Mouse (Mus musculus): ENCODE data around the gene Pgm5. TPM values are rescaled to one million over a fixed set of nuclear protein-coding genes. Genes with fewer than 3 reads are reported as not detected.

Gene Pgm5
- polyA plus RNA-seq, 1 experiment from 2014 or later: 8.8 TPM

GRCm38 (mm10) chr19:24742606-24743005 is 119.0 kb downstream of the Pgm5 start:
- no peak overlapping the region for H3K9ac ChIP-seq (ENCODE audit: low read length)
- H3K27me3 ChIP-seq (replicated peaks; ENCODE audit: control insufficient read depth, insufficient read depth, low read length): no peaks in the 10 kb centered on the region
- no peak overlapping the region for H3K27ac ChIP-seq (ENCODE audit: low read depth)
- H3K4me2 ChIP-seq (ENCODE audit: low read length): no peak overlapping the region
- no peaks in the 10 kb centered on the region for H3K9me3 ChIP-seq (ENCODE audit: control insufficient read depth, low read length)
- no peak overlapping the region for H3K4me3 ChIP-seq (ENCODE audit: low read depth, low read length)
- 88% methylated on average over 6 of the region's 6 CpGs for WGBS
- DNase-seq (ENCODE audit: low spot score) (no peak), ATAC-seq (replicated peaks; ENCODE audit: low FRiP score, low TSS enrichment, low read depth) (no peak)
- 0 out of 2 replicates have a peak, but pooled peaks cover 4% of the 10 kb centered on the region for H3K36me3 ChIP-seq (ENCODE audit: control insufficient read depth, insufficient read depth, low read length)
- peaks cover 7% of the 10 kb centered on the region for H3K4me1 ChIP-seq (replicated peaks; ENCODE audit: control insufficient read depth, insufficient read depth, low read length)

GRCm38 (mm10) chr19:24738786-24739185 is 122.9 kb downstream of the Pgm5 start:
- no peak for DNase-seq (ENCODE audit: low spot score)
- peaks cover 8% of the 10 kb centered on the region for H3K4me1 ChIP-seq (replicated peaks; ENCODE audit: control insufficient read depth, insufficient read depth, low read length)
- 0 out of 2 replicates have a peak, but pooled peaks cover 4% of the 10 kb centered on the region for H3K36me3 ChIP-seq (ENCODE audit: control insufficient read depth, insufficient read depth, low read length)
- H3K4me2 ChIP-seq (ENCODE audit: low read length): no peak overlapping the region
- H3K27ac ChIP-seq (ENCODE audit: low read depth): no peak overlapping the region
- no peaks in the 10 kb centered on the region for H3K9me3 ChIP-seq (ENCODE audit: control insufficient read depth, low read length)
- no peak for ATAC-seq (replicated peaks; ENCODE audit: low FRiP score, low TSS enrichment, low read depth)
- whole genome bisulfite sequencing: 88% methylated on average over 3 of the region's 3 CpGs
- no peaks in the 10 kb centered on the region for H3K27me3 ChIP-seq (replicated peaks; ENCODE audit: control insufficient read depth, insufficient read depth, low read length)
- no peak overlapping the region for H3K4me3 ChIP-seq (ENCODE audit: low read depth, low read length)
- no peak overlapping the region for H3K9ac ChIP-seq (ENCODE audit: low read length)

- WGBS: 89% methylated on average over 5 of the region's 5 CpGs
- DNase-seq (ENCODE audit: low spot score) (no peak), ATAC-seq (replicated peaks; ENCODE audit: low FRiP score, low TSS enrichment, low read depth) (no peak)
- Histone ChIP-seq H3K27ac (ENCODE audit: low read depth) (no peak overlapping the region), H3K9me3 (ENCODE audit: control insufficient read depth, low read length) (no peaks in the 10 kb centered on the region), H3K4me3 (ENCODE audit: low read depth, low read length) (no peak overlapping the region), H3K36me3 (ENCODE audit: control insufficient read depth, insufficient read depth, low read length) (0 out of 2 replicates have a peak, but pooled peaks cover 1% of the 10 kb centered on the region), H3K4me2 (ENCODE audit: low read length) (no peak overlapping the region), H3K9ac (ENCODE audit: low read length) (no peak overlapping the region), H3K4me1 (replicated peaks; ENCODE audit: control insufficient read depth, insufficient read depth, low read length) (peaks cover 8% of the 10 kb centered on the region), H3K27me3 (replicated peaks; ENCODE audit: control insufficient read depth, insufficient read depth, low read length) (no peaks in the 10 kb centered on the region)
Observed at GRCm38 (mm10) chr19:24738026-24738425, 123.6 kb downstream of the Pgm5 start.

GRCm38 (mm10) chr19:24735484-24736128 is 126.0 kb downstream of the Pgm5 start:
- Histone ChIP-seq H3K4me3 (ENCODE audit: low read depth, low read length) (no peak overlapping the region), H3K27ac (ENCODE audit: low read depth) (peak overlapping the region; percentile 35), H3K9me3 (ENCODE audit: control insufficient read depth, low read length) (no peaks in the 10 kb centered on the region), H3K27me3 (replicated peaks; ENCODE audit: control insufficient read depth, insufficient read depth, low read length) (no peaks in the 10 kb centered on the region), H3K4me2 (ENCODE audit: low read length) (no peak overlapping the region), H3K36me3 (ENCODE audit: control insufficient read depth, insufficient read depth, low read length) (no peaks in the 10 kb centered on the region), H3K9ac (ENCODE audit: low read length) (no peak overlapping the region), H3K4me1 (replicated peaks; ENCODE audit: control insufficient read depth, insufficient read depth, low read length) (peaks cover 15% of the 10 kb centered on the region)
- ATAC-seq (replicated peaks; ENCODE audit: low FRiP score, low TSS enrichment, low read depth) (no peak; the same call in 1 of the 2 replicates), DNase-seq (ENCODE audit: low spot score) (no peak)
- WGBS: 52% methylated on average over 6 of the region's 6 CpGs

- Histone ChIP-seq H3K4me2 (ENCODE audit: low read length) (no peak overlapping the region), H3K9ac (ENCODE audit: low read length) (no peak overlapping the region), H3K9me3 (ENCODE audit: control insufficient read depth, low read length) (no peaks in the 10 kb centered on the region), H3K36me3 (ENCODE audit: control insufficient read depth, insufficient read depth, low read length) (peaks cover 6% of the 10 kb centered on the region; the same call in 1 of the 2 replicates), H3K4me3 (ENCODE audit: low read depth, low read length) (no peak overlapping the region), H3K4me1 (replicated peaks; ENCODE audit: control insufficient read depth, insufficient read depth, low read length) (0 out of 2 replicates have a peak, but pooled peaks cover 10% of the 10 kb centered on the region), H3K27me3 (replicated peaks; ENCODE audit: control insufficient read depth, insufficient read depth, low read length) (no peaks in the 10 kb centered on the region), H3K27ac (ENCODE audit: low read depth) (no peak overlapping the region)
- 52% methylated on average over 5 of the region's 5 CpGs for WGBS
- ATAC-seq (replicated peaks; ENCODE audit: low FRiP score, low TSS enrichment, low read depth): no peak
- DNase-seq (ENCODE audit: low spot score): no peak
Observed at GRCm38 (mm10) chr19:24730661-24731060, 131.0 kb downstream of the Pgm5 start.

GRCm38 (mm10) chr19:24724362-24724761 is 137.3 kb downstream of the Pgm5 start:
- no peak for ATAC-seq (replicated peaks; ENCODE audit: low FRiP score, low TSS enrichment, low read depth)
- H3K27me3 ChIP-seq (replicated peaks; ENCODE audit: control insufficient read depth, insufficient read depth, low read length): no peaks in the 10 kb centered on the region
- H3K4me2 ChIP-seq (ENCODE audit: low read length): no peak overlapping the region
- no peak overlapping the region for H3K27ac ChIP-seq (ENCODE audit: low read depth)
- peaks cover 28% of the 10 kb centered on the region; the same call in 1 of the 2 replicates for H3K36me3 ChIP-seq (ENCODE audit: control insufficient read depth, insufficient read depth, low read length)
- H3K9ac ChIP-seq (ENCODE audit: low read length): no peak overlapping the region
- no peaks in the 10 kb centered on the region for H3K4me1 ChIP-seq (replicated peaks; ENCODE audit: control insufficient read depth, insufficient read depth, low read length)
- whole genome bisulfite sequencing: 85% methylated on average over 10 of the region's 10 CpGs
- no peaks in the 10 kb centered on the region for H3K9me3 ChIP-seq (ENCODE audit: control insufficient read depth, low read length)
- H3K4me3 ChIP-seq (ENCODE audit: low read depth, low read length): no peak overlapping the region
- no peak for DNase-seq (ENCODE audit: low spot score)

GRCm38 (mm10) chr19:24720448-24720847 is 141.2 kb downstream of the Pgm5 start:
- H3K36me3 ChIP-seq (ENCODE audit: control insufficient read depth, insufficient read depth, low read length): peaks cover 25% of the 10 kb centered on the region; the same call in 1 of the 2 replicates
- 0 out of 2 replicates have a peak, but pooled peaks cover 6% of the 10 kb centered on the region for H3K9me3 ChIP-seq (ENCODE audit: control insufficient read depth, low read length)
- H3K4me2 ChIP-seq (ENCODE audit: low read length): no peak overlapping the region
- H3K27ac ChIP-seq (ENCODE audit: low read depth): no peak overlapping the region
- ATAC-seq (replicated peaks; ENCODE audit: low FRiP score, low TSS enrichment, low read depth): no peak
- no peak overlapping the region for H3K4me3 ChIP-seq (ENCODE audit: low read depth, low read length)
- no peak for DNase-seq (ENCODE audit: low spot score)
- no peaks in the 10 kb centered on the region for H3K4me1 ChIP-seq (replicated peaks; ENCODE audit: control insufficient read depth, insufficient read depth, low read length)
- no peaks in the 10 kb centered on the region for H3K27me3 ChIP-seq (replicated peaks; ENCODE audit: control insufficient read depth, insufficient read depth, low read length)
- no peak overlapping the region for H3K9ac ChIP-seq (ENCODE audit: low read length)

GRCm38 (mm10) chr19:24719504-24719903 is 142.2 kb downstream of the Pgm5 start:
- Histone ChIP-seq H3K9me3 (ENCODE audit: control insufficient read depth, low read length) (0 out of 2 replicates have a peak, but pooled peaks cover 6% of the 10 kb centered on the region), H3K27ac (ENCODE audit: low read depth) (no peak overlapping the region), H3K4me3 (ENCODE audit: low read depth, low read length) (no peak overlapping the region), H3K4me2 (ENCODE audit: low read length) (no peak overlapping the region), H3K36me3 (ENCODE audit: control insufficient read depth, insufficient read depth, low read length) (peaks cover 20% of the 10 kb centered on the region; the same call in 1 of the 2 replicates), H3K4me1 (replicated peaks; ENCODE audit: control insufficient read depth, insufficient read depth, low read length) (no peaks in the 10 kb centered on the region), H3K9ac (ENCODE audit: low read length) (no peak overlapping the region), H3K27me3 (replicated peaks; ENCODE audit: control insufficient read depth, insufficient read depth, low read length) (no peaks in the 10 kb centered on the region)
- DNase-seq (ENCODE audit: low spot score) (no peak), ATAC-seq (replicated peaks; ENCODE audit: low FRiP score, low TSS enrichment, low read depth) (no peak)
- WGBS: 90% methylated on average over 4 of the region's 4 CpGs

GRCm38 (mm10) chr19:24718021-24718420 is 143.6 kb downstream of the Pgm5 start:
- Histone ChIP-seq H3K4me2 (ENCODE audit: low read length) (no peak overlapping the region), H3K4me1 (replicated peaks; ENCODE audit: control insufficient read depth, insufficient read depth, low read length) (no peaks in the 10 kb centered on the region), H3K36me3 (ENCODE audit: control insufficient read depth, insufficient read depth, low read length) (peaks cover 20% of the 10 kb centered on the region; the same call in 1 of the 2 replicates), H3K9ac (ENCODE audit: low read length) (no peak overlapping the region), H3K4me3 (ENCODE audit: low read depth, low read length) (no peak overlapping the region), H3K27me3 (replicated peaks; ENCODE audit: control insufficient read depth, insufficient read depth, low read length) (no peaks in the 10 kb centered on the region), H3K9me3 (ENCODE audit: control insufficient read depth, low read length) (0 out of 2 replicates have a peak, but pooled peaks cover 6% of the 10 kb centered on the region), H3K27ac (ENCODE audit: low read depth) (no peak overlapping the region)
- no peak for ATAC-seq (replicated peaks; ENCODE audit: low FRiP score, low TSS enrichment, low read depth)
- no peak for DNase-seq (ENCODE audit: low spot score)
- 70% methylated on average over 1 of the region's 1 CpGs for WGBS
